Mouse (Mus musculus): ENCODE data around the gene Upk3bl. TPM values are rescaled to one million over a fixed set of nuclear protein-coding genes. Genes with fewer than 3 reads are reported as not detected.
"Not testable (repeated sequence)": the region's sequence is repeated elsewhere in the genome, so short reads cannot be mapped to it uniquely, and the experiment has no call there.

Gene Upk3bl
- polyA plus RNA-seq, 1 experiment from 2014 or later: 62.4 TPM

GRCm38 (mm10) chr5:136051231-136052085 is 2.8 kb upstream of the Upk3bl start:
- WGBS: 8% methylated on average over 10 of the region's 10 CpGs
- H3K4me2 ChIP-seq (replicated peaks; ENCODE audit: low read depth, low read length): no peak overlapping the region
- no peak overlapping the region for H3K9ac ChIP-seq (replicated peaks; ENCODE audit: low read depth, low read length)
- H3K27ac ChIP-seq (ENCODE audit: low read length): peak overlapping the region; percentile 85
- peak; percentile 86 for ATAC-seq (ENCODE audit: insufficient number of reproducible peaks, insufficient read depth, low FRiP score, low read depth)
- H3K4me3 ChIP-seq (ENCODE audit: low read depth, low read length): no peak overlapping the region
- H3K36me3 ChIP-seq (ENCODE audit: control insufficient read depth, insufficient read depth, low read length): no peaks in the 10 kb centered on the region
- H3K9me3 ChIP-seq (ENCODE audit: control insufficient read depth, low read depth, low read length): no peaks in the 10 kb centered on the region
- H3K4me1 ChIP-seq (ENCODE audit: control insufficient read depth, insufficient read depth, low read length): peaks cover 11% of the 10 kb centered on the region
- H3K27me3 ChIP-seq (ENCODE audit: control insufficient read depth, insufficient read depth, low read length): no peaks in the 10 kb centered on the region

DNA sequence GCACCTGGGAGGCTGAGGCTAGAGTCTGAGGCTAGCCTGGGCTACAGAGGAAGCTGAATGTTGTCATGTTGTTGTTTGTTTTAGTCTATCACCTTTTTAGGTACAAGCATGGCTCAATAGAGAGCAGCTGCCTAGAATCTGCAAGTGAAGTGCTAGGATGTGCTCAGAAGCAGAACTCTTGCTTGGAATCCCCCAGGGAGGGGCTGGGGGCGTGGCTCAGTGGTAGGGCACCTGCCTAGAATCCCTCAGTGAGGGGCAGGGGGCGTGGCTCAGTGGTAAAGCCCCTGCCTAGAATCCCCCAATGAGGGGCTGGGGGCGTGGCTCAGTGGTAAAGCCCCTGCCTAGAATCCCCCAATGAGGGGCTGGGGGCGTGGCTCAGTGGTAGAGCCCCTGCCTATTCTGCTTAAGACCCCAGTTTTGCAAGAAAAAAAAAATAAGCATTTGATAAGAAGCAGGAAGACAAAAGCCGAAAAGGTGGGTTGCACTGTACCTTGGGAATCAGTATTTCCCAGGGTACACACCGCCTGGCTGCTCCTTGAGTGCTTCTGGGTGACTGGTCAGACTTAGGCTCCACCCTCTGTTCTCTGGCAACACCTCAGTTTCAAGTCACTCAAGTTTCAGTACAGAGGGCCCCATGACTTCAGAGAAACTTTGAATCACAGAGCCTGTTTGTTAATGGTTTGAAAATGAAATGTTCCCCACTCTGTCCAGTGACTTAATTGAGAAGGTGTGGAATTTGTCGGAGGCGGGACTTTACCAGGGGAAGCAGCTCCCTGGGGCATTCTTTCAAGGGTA is 1.2 kb upstream of the Upk3bl start:
- H3K27me3 ChIP-seq (ENCODE audit: control insufficient read depth, insufficient read depth, low read length): no peaks in the 10 kb centered on the region
- no peak for ATAC-seq (ENCODE audit: insufficient number of reproducible peaks, insufficient read depth, low FRiP score, low read depth)
- no peaks in the 10 kb centered on the region for H3K9me3 ChIP-seq (ENCODE audit: control insufficient read depth, low read depth, low read length)
- H3K4me1 ChIP-seq (ENCODE audit: control insufficient read depth, insufficient read depth, low read length): peaks cover 20% of the 10 kb centered on the region
- no peak overlapping the region for H3K4me3 ChIP-seq (ENCODE audit: low read depth, low read length)
- 83% methylated on average over 8 of the region's 8 CpGs for WGBS
- no peak overlapping the region for H3K4me2 ChIP-seq (replicated peaks; ENCODE audit: low read depth, low read length)
- no peaks in the 10 kb centered on the region for H3K36me3 ChIP-seq (ENCODE audit: control insufficient read depth, insufficient read depth, low read length)
- H3K9ac ChIP-seq (replicated peaks; ENCODE audit: low read depth, low read length): no peak overlapping the region
- no peak overlapping the region for H3K27ac ChIP-seq (ENCODE audit: low read length)

DNA sequence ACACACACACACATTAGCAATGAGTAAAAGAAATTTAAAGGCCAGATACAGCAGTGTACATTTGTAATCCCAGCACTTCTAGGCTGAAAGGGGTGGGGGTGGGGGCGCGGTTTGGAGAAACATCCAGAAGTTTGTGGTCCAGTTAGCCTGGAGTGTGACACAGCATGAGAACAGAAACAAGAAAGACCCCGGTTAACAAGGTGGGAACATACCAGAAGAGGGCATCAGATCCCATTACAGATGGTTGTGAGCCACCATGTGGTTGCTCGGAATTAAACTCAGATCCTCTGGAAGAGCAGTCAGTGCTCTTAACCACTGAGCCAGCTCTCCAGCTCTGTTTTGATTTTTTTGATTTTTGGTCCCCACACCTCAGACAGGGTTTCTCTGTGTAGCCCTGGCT is 1.8 kb downstream of the Upk3bl start:
- WGBS: 46% methylated on average over 4 of the region's 4 CpGs
- Histone ChIP-seq H3K4me2 (replicated peaks; ENCODE audit: low read depth, low read length) (no peak overlapping the region), H3K9ac (replicated peaks; ENCODE audit: low read depth, low read length) (no peak overlapping the region), H3K4me3 (ENCODE audit: low read depth, low read length) (no peak overlapping the region), H3K27ac (ENCODE audit: low read length) (no peak overlapping the region), H3K9me3 (ENCODE audit: control insufficient read depth, low read depth, low read length) (no peaks in the 10 kb centered on the region), H3K27me3 (ENCODE audit: control insufficient read depth, insufficient read depth, low read length) (no peaks in the 10 kb centered on the region), H3K36me3 (ENCODE audit: control insufficient read depth, insufficient read depth, low read length) (no peaks in the 10 kb centered on the region), H3K4me1 (ENCODE audit: control insufficient read depth, insufficient read depth, low read length) (peaks cover 20% of the 10 kb centered on the region)
- ATAC-seq (ENCODE audit: insufficient number of reproducible peaks, insufficient read depth, low FRiP score, low read depth): no peak

- H3K4me3 ChIP-seq (ENCODE audit: low read depth, low read length): no peak overlapping the region
- H3K36me3 ChIP-seq (ENCODE audit: control insufficient read depth, insufficient read depth, low read length): no peaks in the 10 kb centered on the region
- no peaks in the 10 kb centered on the region for H3K9me3 ChIP-seq (ENCODE audit: control insufficient read depth, low read depth, low read length)
- 8% methylated on average over 8 of the region's 8 CpGs for WGBS
- no peaks in the 10 kb centered on the region for H3K27me3 ChIP-seq (ENCODE audit: control insufficient read depth, insufficient read depth, low read length)
- ATAC-seq (ENCODE audit: insufficient number of reproducible peaks, insufficient read depth, low FRiP score, low read depth): peak; percentile 60
- peaks cover 11% of the 10 kb centered on the region for H3K4me1 ChIP-seq (ENCODE audit: control insufficient read depth, insufficient read depth, low read length)
- no peak overlapping the region for H3K27ac ChIP-seq (ENCODE audit: low read length)
- H3K9ac ChIP-seq (replicated peaks; ENCODE audit: low read depth, low read length): no peak overlapping the region
- H3K4me2 ChIP-seq (replicated peaks; ENCODE audit: low read depth, low read length): no peak overlapping the region
These were observed 2.8 kb downstream of the Upk3bl start for GRCm38 (mm10) chr5:136057085-136057484.

DNA sequence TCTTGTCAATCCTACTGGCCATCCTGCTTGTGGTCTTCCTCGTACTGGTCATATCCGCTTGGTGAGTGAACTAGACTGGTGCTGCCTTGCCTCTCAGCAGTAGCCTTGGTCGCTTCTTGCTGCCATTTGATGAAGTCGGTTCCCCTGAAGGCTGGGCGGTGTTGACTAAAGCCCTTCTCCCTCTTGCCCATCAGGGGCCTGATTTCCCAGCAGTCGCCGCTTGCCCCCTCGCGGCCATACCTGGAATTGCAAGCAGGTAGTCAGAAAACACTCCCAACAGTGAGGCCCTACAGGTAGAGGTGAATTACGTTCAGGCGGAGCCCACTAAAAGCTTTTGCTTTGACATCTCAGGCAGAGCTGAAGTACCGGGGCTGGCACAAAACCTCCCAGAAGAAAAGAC is 7.3 kb downstream of the Upk3bl start:
- peaks cover 9% of the 10 kb centered on the region; the same call in 1 of the 2 replicates for H3K4me1 ChIP-seq (ENCODE audit: control insufficient read depth, insufficient read depth, low read length)
- H3K4me2 ChIP-seq (replicated peaks; ENCODE audit: low read depth, low read length): no peak overlapping the region
- 9% methylated on average over 12 of the region's 12 CpGs for WGBS
- no peak overlapping the region for H3K27ac ChIP-seq (ENCODE audit: low read length)
- no peak for ATAC-seq (ENCODE audit: insufficient number of reproducible peaks, insufficient read depth, low FRiP score, low read depth)
- no peak overlapping the region for H3K4me3 ChIP-seq (ENCODE audit: low read depth, low read length)
- no peaks in the 10 kb centered on the region for H3K27me3 ChIP-seq (ENCODE audit: control insufficient read depth, insufficient read depth, low read length)
- H3K9me3 ChIP-seq (ENCODE audit: control insufficient read depth, low read depth, low read length): no peaks in the 10 kb centered on the region
- H3K36me3 ChIP-seq (ENCODE audit: control insufficient read depth, insufficient read depth, low read length): no peaks in the 10 kb centered on the region
- H3K9ac ChIP-seq (replicated peaks; ENCODE audit: low read depth, low read length): no peak overlapping the region

DNA sequence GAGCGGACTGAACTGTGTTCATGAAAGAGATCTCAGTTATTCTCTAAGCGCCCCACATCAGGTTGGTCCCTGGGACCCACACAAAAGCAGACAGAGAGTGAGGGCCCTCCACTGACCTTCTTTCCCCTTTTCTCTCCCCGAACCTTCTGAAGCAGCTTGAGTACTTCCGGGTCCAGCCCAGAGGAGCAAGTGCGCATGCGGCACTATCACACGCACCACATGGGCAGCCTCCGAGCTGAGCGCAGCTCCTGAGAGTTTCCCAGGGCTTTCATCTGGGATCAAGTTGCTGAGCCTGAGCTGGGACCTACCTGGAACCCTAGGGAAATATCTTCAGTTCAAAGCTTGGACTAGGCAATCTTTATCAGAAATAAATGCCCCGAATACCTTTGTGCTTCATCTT is 9.6 kb downstream of the Upk3bl start:
- Histone ChIP-seq H3K36me3 (ENCODE audit: control insufficient read depth, insufficient read depth, low read length) (no peaks in the 10 kb centered on the region), H3K9me3 (ENCODE audit: control insufficient read depth, low read depth, low read length) (no peaks in the 10 kb centered on the region), H3K27ac (ENCODE audit: low read length) (no peak overlapping the region), H3K9ac (replicated peaks; ENCODE audit: low read depth, low read length) (no peak overlapping the region), H3K4me1 (ENCODE audit: control insufficient read depth, insufficient read depth, low read length) (no peaks in the 10 kb centered on the region), H3K27me3 (ENCODE audit: control insufficient read depth, insufficient read depth, low read length) (no peaks in the 10 kb centered on the region), H3K4me3 (ENCODE audit: low read depth, low read length) (no peak overlapping the region), H3K4me2 (replicated peaks; ENCODE audit: low read depth, low read length) (no peak overlapping the region)
- no peak for ATAC-seq (ENCODE audit: insufficient number of reproducible peaks, insufficient read depth, low FRiP score, low read depth)
- 89% methylated on average over 10 of the region's 10 CpGs for WGBS

DNA sequence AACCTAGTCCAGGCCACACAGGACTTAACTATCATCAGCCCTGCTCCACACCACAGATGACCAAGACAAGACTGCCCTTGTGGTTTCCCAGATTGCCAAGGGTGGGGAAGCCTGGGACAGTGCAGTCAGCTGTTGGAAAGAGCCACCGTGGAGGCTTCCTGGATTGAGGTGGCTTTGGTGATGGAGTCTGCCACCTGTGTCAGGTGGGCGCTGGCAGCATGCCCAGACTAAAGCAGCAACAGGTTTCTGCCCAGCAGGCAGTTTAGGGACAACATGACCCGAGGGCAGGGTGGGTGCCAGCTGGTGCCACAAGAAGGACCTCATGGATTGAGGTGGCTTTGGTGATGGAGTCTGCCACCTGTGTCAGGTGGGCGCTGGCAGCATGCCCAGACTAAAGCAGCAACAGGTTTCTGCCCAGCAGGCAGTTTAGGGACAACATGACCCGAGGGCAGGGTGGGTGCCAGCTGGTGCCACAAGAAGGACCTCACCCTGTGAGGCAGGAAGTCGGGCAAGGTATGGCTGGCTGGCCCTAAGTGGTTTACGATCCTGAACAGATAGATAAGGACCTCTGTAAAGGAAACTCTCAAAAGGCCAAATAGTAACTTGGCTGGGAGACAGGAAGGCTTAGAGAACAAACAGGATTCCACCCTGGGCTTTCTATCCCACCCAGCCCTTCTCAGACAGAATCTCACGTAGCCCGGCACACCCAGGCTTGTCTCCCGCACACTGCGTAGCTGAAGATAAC is 12.3 kb downstream of the Upk3bl start:
- not testable (repeated sequence) for H3K36me3 ChIP-seq (ENCODE audit: control insufficient read depth, insufficient read depth, low read length); H3K27me3 ChIP-seq (ENCODE audit: control insufficient read depth, insufficient read depth, low read length); ATAC-seq (ENCODE audit: insufficient number of reproducible peaks, insufficient read depth, low FRiP score, low read depth)

DNA sequence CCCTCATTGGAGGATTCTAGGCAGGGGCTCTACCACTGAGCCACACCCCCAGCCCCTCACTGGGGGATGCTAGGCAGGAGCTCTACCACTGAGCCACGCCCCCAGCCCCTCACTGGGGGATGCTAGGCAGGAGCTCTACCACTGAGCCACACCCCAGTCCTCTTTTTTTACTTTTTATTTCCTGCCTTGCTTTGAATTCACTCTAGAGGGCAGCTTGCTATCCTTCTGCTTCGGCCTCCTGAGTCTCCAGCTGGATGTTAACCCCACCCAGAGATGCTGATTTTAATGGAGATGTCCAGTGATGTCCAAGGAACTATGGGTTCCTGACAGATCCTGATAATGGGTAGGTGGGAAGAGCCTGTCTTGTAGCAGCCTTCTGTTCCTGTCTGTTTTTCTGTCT is 15.1 kb downstream of the Upk3bl start:
- H3K36me3 ChIP-seq (ENCODE audit: control insufficient read depth, insufficient read depth, low read length): no peaks in the 10 kb centered on the region
- no peaks in the 10 kb centered on the region for H3K9me3 ChIP-seq (ENCODE audit: control insufficient read depth, low read depth, low read length)
- H3K4me3 ChIP-seq (ENCODE audit: low read depth, low read length): no peak overlapping the region
- no peak for ATAC-seq (ENCODE audit: insufficient number of reproducible peaks, insufficient read depth, low FRiP score, low read depth)
- no peak overlapping the region for H3K9ac ChIP-seq (replicated peaks; ENCODE audit: low read depth, low read length)
- H3K27me3 ChIP-seq (ENCODE audit: control insufficient read depth, insufficient read depth, low read length): no peaks in the 10 kb centered on the region
- WGBS: 58% methylated on average over 2 of the region's 2 CpGs
- H3K4me2 ChIP-seq (replicated peaks; ENCODE audit: low read depth, low read length): no peak overlapping the region
- no peaks in the 10 kb centered on the region for H3K4me1 ChIP-seq (ENCODE audit: control insufficient read depth, insufficient read depth, low read length)
- no peak overlapping the region for H3K27ac ChIP-seq (ENCODE audit: low read length)

More for the DNA sequence above, 12.3 kb downstream of the Upk3bl start:
- WGBS: 63% methylated on average over 11 of the region's 11 CpGs
- not testable (repeated sequence) for H3K9ac ChIP-seq (replicated peaks; ENCODE audit: low read depth, low read length); H3K27ac ChIP-seq (ENCODE audit: low read length); H3K4me2 ChIP-seq (replicated peaks; ENCODE audit: low read depth, low read length); H3K4me3 ChIP-seq (ENCODE audit: low read depth, low read length); H3K9me3 ChIP-seq (ENCODE audit: control insufficient read depth, low read depth, low read length); H3K4me1 ChIP-seq (ENCODE audit: control insufficient read depth, insufficient read depth, low read length)

Measured in stomach, embryonic 14.5 days (tissue).